Mouse (Mus musculus) erythroid progenitor cell, adult 5-6 weeks (primary cell): ENCODE measurements at regions not wholly inside any gene's neighbourhood (a gene's known extent, or its start where the extent isn't known, plus 50 kb on each side); places are given as distances from the start of the nearest gene placed in this dataset.

Experiments used
- ATAC-seq: replicated peaks from 2 replicates; pipeline ENCODE4 v1.8.0; 2016; ENCODE audit warnings: moderate number of reproducible peaks, mild to moderate bottlenecking, moderate TSS enrichment, inconsistent platforms; ENCODE audit not compliant: poor library complexity, low FRiP score, severe bottlenecking

- no peak for ATAC-seq
Measured at GRCm38 (mm10) chr6:33117877-33118276, 57.8 kb upstream of the Chchd3 start.

- no peak for ATAC-seq
Measured at GRCm38 (mm10) chr6:33120581-33120980, 60.5 kb upstream of the Chchd3 start.

- ATAC-seq = no peak
Measured at GRCm38 (mm10) chr6:33126574-33126973, 66.5 kb upstream of the Chchd3 start.

GRCm38 (mm10) chr6:33136906-33137305, 76.8 kb upstream of the Chchd3 start:
- ATAC-seq = no peak

GRCm38 (mm10) chr6:33137823-33138222, 77.8 kb upstream of the Chchd3 start:
- ATAC-seq = no peak

GRCm38 (mm10) chr6:33166479-33166878, 82.4 kb upstream of the Exoc4 start:
- ATAC-seq = no peak

- ATAC-seq = no peak
Measured at GRCm38 (mm10) chr6:33173606-33174005, 75.3 kb upstream of the Exoc4 start.

GRCm38 (mm10) chr6:33174616-33175015, 74.3 kb upstream of the Exoc4 start:
- no peak for ATAC-seq

- no peak for ATAC-seq
Measured at GRCm38 (mm10) chr6:33189521-33190246, 59.2 kb upstream of the Exoc4 start.

- ATAC-seq = peak; percentile 95
Measured at GRCm38 (mm10) chr6:33193823-33194222, 55.1 kb upstream of the Exoc4 start.
